Mouse (Mus musculus): Measurements from ENCODE around the gene Cfap97d1.

DNA sequence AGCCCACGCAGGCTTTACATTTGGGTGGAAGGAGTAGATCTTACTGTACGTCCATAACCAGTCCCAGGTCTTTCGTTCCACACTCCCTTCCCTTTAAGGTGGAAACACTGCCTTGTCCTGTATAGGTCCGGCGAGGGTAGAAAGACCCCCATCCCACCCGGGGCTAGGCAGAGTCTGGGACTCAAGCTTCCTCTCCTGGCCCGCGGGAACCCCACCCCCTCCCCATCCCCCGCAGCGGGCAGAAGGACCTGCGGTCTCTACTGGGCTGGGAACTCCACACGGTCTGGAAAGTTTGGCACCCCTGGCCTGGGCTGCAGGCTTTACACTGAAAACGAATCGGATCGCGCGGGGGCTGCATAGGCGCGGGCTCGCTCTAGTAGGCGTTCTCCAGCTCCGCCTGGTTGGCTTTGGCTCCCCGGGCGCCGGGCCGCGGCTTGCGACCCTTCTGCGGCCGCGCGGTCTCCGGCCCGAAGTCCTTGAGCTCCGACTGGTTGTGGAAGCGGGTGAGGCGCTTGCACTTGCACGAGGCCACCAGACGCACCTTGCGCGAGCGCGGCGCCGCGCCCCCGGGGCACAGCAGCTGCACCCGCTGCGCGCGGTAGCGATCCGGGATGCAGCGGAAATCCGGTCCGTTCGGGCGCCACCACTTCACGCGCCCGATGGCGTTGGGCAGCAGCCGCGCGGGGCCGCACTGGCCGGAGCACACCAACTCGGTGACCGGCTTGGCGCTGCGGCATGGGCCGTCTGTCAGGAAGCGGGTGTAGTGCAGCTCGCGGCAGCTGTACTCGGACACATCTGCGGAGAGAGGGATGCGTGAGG, 20.4 kb upstream of the Cfap97d1 start:
- TF ChIP-seq CTCF (IDR thresholded peaks at IDR 0.05; ENCODE audit: low read depth) (no peak), EP300 (IDR thresholded peaks at IDR 0.05; ENCODE audit: low read depth) (no peak)

All from liver, postnatal 0 days (tissue).